Mouse (Mus musculus) small intestine, adult 2 months (tissue): ENCODE data around the gene Mettl24.

Experiments used
- CTCF ChIP-seq: fragments of 200-500 bp; IDR thresholded peaks from 2 replicates; pipeline ENCODE4 v1.5.1; 2012; ENCODE audit warnings: low read depth, mild to moderate bottlenecking, control low read depth, inconsistent platforms, low read length, moderate library complexity, mixed read lengths; ENCODE audit not compliant: insufficient replicate concordance, insufficient read length; ENCODE audit errors: extremely low read depth
- POLR2A ChIP-seq: fragments of 200-500 bp; IDR thresholded peaks from 2 replicates; pipeline ENCODE4 v1.6.1; 2012; ENCODE audit warnings: low read depth, mild to moderate bottlenecking, control low read depth, inconsistent platforms, low read length, moderate library complexity

GRCm38 (mm10) chr10:40777171-40777570 is 94.1 kb downstream of the Mettl24 start:
- TF ChIP-seq CTCF = no peak
- TF ChIP-seq POLR2A = no peak
